Mouse (Mus musculus): Measurements from ENCODE around the gene Gm20605.

Gm20605 gene

GRCm38 (mm10) chr5:137652474-137652873 is 23.5 kb downstream of the Gm20605 start:
- peak; percentile 90 for DNase-seq (ENCODE audit: low read depth)

GRCm38 (mm10) chr5:137653366-137653765 is 24.4 kb downstream of the Gm20605 start:
- no peak for DNase-seq (ENCODE audit: low read depth)

- peak; percentile 49 for DNase-seq (ENCODE audit: low read depth)
Observed at GRCm38 (mm10) chr5:137654746-137655145, 25.8 kb downstream of the Gm20605 start.

- peak; percentile 93 for DNase-seq (ENCODE audit: low read depth)
Observed at GRCm38 (mm10) chr5:137656977-137657376, 28.0 kb downstream of the Gm20605 start.

- peak; percentile 79 for DNase-seq (ENCODE audit: low read depth)
Observed at GRCm38 (mm10) chr5:137660064-137660688, 31.2 kb downstream of the Gm20605 start.

GRCm38 (mm10) chr5:137663057-137663456 is 34.1 kb downstream of the Gm20605 start:
- DNase-seq (ENCODE audit: low read depth), result no peak

GRCm38 (mm10) chr5:137668971-137669370 is 40.0 kb downstream of the Gm20605 start:
- no peak for DNase-seq (ENCODE audit: low read depth)

GRCm38 (mm10) chr5:137670240-137670639 is 41.3 kb downstream of the Gm20605 start:
- DNase-seq (ENCODE audit: low read depth), result peak; percentile 32

GRCm38 (mm10) chr5:137671443-137672240 is 42.7 kb downstream of the Gm20605 start:
- peak; percentile 94 for DNase-seq (ENCODE audit: low read depth)

GRCm38 (mm10) chr5:137672361-137672760 is 43.4 kb downstream of the Gm20605 start:
- DNase-seq (ENCODE audit: low read depth), result peak; percentile 31

- DNase-seq (ENCODE audit: low read depth), result no peak
Observed at GRCm38 (mm10) chr5:137673015-137673414, 44.0 kb downstream of the Gm20605 start.

- DNase-seq (ENCODE audit: low read depth), result no peak
Observed at GRCm38 (mm10) chr5:137674786-137675185, 45.8 kb downstream of the Gm20605 start.

- DNase-seq (ENCODE audit: low read depth), result no peak
Observed at GRCm38 (mm10) chr5:137677859-137678258, 48.9 kb downstream of the Gm20605 start.

GRCm38 (mm10) chr5:137678736-137679135 is 49.8 kb downstream of the Gm20605 start:
- no peak for DNase-seq (ENCODE audit: low read depth)

GRCm38 (mm10) chr5:137679726-137680125 is 50.8 kb downstream of the Gm20605 start:
- no peak for DNase-seq (ENCODE audit: low read depth)

- no peak for DNase-seq (ENCODE audit: low read depth)
Observed at GRCm38 (mm10) chr5:137682526-137682925, 53.6 kb downstream of the Gm20605 start.

GRCm38 (mm10) chr5:137683388-137684293 is 54.7 kb downstream of the Gm20605 start:
- peak; percentile 49 for DNase-seq (ENCODE audit: low read depth)

- peak; percentile 99 for DNase-seq (ENCODE audit: low read depth)
Observed at GRCm38 (mm10) chr5:137684294-137685123, 55.5 kb downstream of the Gm20605 start, which contains the start of gene Agfg2. Gene Agfg2 (minus strand): TSS chr5:137684726.

GRCm38 (mm10) chr5:137685653-137686052 is 56.7 kb downstream of the Gm20605 start:
- no peak for DNase-seq (ENCODE audit: low read depth)

- DNase-seq (ENCODE audit: low read depth), result no peak
Observed at GRCm38 (mm10) chr5:137686127-137686790, 57.3 kb downstream of the Gm20605 start.

GRCm38 (mm10) chr5:137689974-137690373 is 61.0 kb downstream of the Gm20605 start:
- DNase-seq (ENCODE audit: low read depth), result no peak

Data from NIH3T3 (cell line).